Mouse (Mus musculus) C2C12 (cell line): ENCODE measurements around the gene Spr. TPM values are rescaled to one million over a fixed set of nuclear protein-coding genes. Genes with fewer than 3 reads are reported as not detected.
"Not testable (repeated sequence)": the region's sequence is repeated elsewhere in the genome, so short reads cannot be mapped to it uniquely, and the experiment has no call there.

ENCODE experiments used
- H3K27me3 ChIP-seq: one replicate; pipeline ENCODE4 v1.6.1; 2011; ENCODE audit not compliant: control insufficient read depth, insufficient read depth, insufficient read length
- H3K36me3 ChIP-seq: one replicate; pipeline ENCODE4 v1.6.1; 2011; ENCODE audit not compliant: control insufficient read depth, insufficient read depth
- H3K4me3 ChIP-seq: one replicate; pipeline ENCODE4 v1.5.1; 2011; ENCODE audit warnings: mild to moderate bottlenecking, control low read depth; ENCODE audit not compliant: poor library complexity, insufficient read depth, severe bottlenecking
- H3K79me2 ChIP-seq: one replicate; pipeline ENCODE4 v1.6.1; 2011; ENCODE audit not compliant: control insufficient read depth, insufficient read depth
- H3K79me3 ChIP-seq: one replicate; pipeline ENCODE4 v1.6.1; 2011; ENCODE audit warnings: low read depth, control low read depth
- H3ac ChIP-seq: one replicate; pipeline ENCODE3; 2011; ENCODE audit warnings: low read depth; ENCODE audit not compliant: control insufficient read depth, insufficient read length
- CEBPB ChIP-seq: IDR thresholded peaks from one replicate; pipeline ENCODE4 v1.6.1; 2011; ENCODE audit warnings: low read depth, mild to moderate bottlenecking, control low read depth, moderate library complexity
- CTCF ChIP-seq: IDR thresholded peaks from one replicate; pipeline ENCODE4 v1.5.1; 2011; ENCODE audit not compliant: control insufficient read depth, insufficient read depth, insufficient read length
- FOSL1 ChIP-seq: IDR thresholded peaks from one replicate; pipeline ENCODE4 v1.8.0; 2011; ENCODE audit warnings: mild to moderate bottlenecking, low read length; ENCODE audit not compliant: poor library complexity, insufficient read depth, severe bottlenecking
- MAX ChIP-seq: IDR thresholded peaks from one replicate; pipeline ENCODE4 v1.6.1; 2011; ENCODE audit warnings: mild to moderate bottlenecking, control low read depth
- MYOD1 ChIP-seq: IDR thresholded peaks from one replicate; pipeline ENCODE4 v1.6.1; 2011; ENCODE audit warnings: low read depth; ENCODE audit not compliant: control insufficient read depth, insufficient read length
- MYOG ChIP-seq: IDR thresholded peaks from one replicate; pipeline ENCODE4 v1.6.1; 2011; ENCODE audit not compliant: control insufficient read depth, insufficient read length; ENCODE audit errors: extremely low read depth
- USF1 ChIP-seq: IDR thresholded peaks from one replicate; pipeline ENCODE4 v1.6.1; 2011; ENCODE audit warnings: low read depth, mild to moderate bottlenecking, control low read depth, moderate library complexity
- polyA plus RNA-seq: library from polyadenylated mRNA; unstranded; fragments of >200 nt; fragmentation: generic; extraction: Trizol; gene quantifications from one replicate; pipeline ENCODE4 v1.2.1, GENCODE M21; 2012; ENCODE audit warnings: missing spikeins

The Spr gene
- polyA plus RNA-seq, 1 experiment = 96.7 TPM

- H3K4me3 ChIP-seq = no peak overlapping the region
- peak overlapping the region; percentile 19 for H3ac ChIP-seq
- H3K79me2 ChIP-seq = no peaks in the 10 kb centered on the region
- H3K36me3 ChIP-seq = no peaks in the 10 kb centered on the region
- no peak for TF ChIP-seq MAX
- no peak for TF ChIP-seq MYOG
- no peak for TF ChIP-seq CTCF
- no peak for TF ChIP-seq FOSL1
- TF ChIP-seq CEBPB = no peak
- no peak for TF ChIP-seq MYOD1
- TF ChIP-seq USF1 = no peak
- H3K79me3 ChIP-seq = no peaks in the 10 kb centered on the region
- H3K27me3 ChIP-seq = peaks cover 15% of the 10 kb centered on the region
These were observed 17.4 kb upstream of the Spr start for GRCm38 (mm10) chr6:85154861-85155528.

GRCm38 (mm10) chr6:85153970-85154540 lies 16.5 kb upstream of the Spr start:
- Histone ChIP-seq H3K4me3 (no peak overlapping the region), H3K36me3 (no peaks in the 10 kb centered on the region), H3K79me2 (no peaks in the 10 kb centered on the region), H3ac (no peak overlapping the region), H3K79me3 (no peaks in the 10 kb centered on the region), H3K27me3 (peaks cover 24% of the 10 kb centered on the region)
- TF ChIP-seq MYOD1 = no peak
- no peak for TF ChIP-seq MAX
- TF ChIP-seq CEBPB = no peak
- TF ChIP-seq FOSL1 = no peak
- peak; percentile 63 for TF ChIP-seq CTCF
- TF ChIP-seq USF1 = no peak
- TF ChIP-seq MYOG = no peak

DNA sequence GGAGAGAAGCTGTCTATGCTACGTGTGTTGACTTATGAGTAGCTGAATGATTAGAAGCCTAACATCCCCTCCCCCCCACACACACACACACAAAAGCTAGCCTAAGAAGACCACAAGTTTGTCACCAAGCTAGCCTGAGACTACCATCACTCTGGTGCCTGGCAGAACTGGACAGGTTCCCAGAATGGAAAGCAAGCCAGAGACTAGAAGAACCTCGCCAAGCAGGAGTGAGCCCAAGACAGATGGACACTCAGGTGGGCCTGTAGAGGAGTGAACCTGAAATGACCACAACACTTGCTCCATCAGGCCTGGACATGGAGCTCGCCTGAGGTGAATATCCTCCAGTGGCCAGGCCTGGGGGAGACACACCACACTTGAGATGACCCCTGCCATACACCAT lies 12.8 kb upstream of the Spr start:
- Histone ChIP-seq H3K4me3 (no peak overlapping the region), H3K27me3 (peaks cover 45% of the 10 kb centered on the region), H3K36me3 (no peaks in the 10 kb centered on the region), H3K79me2 (no peaks in the 10 kb centered on the region), H3K79me3 (no peaks in the 10 kb centered on the region), H3ac (no peak overlapping the region)
- no peak for TF ChIP-seq USF1
- TF ChIP-seq MYOD1 = no peak
- TF ChIP-seq CEBPB = no peak
- TF ChIP-seq MAX = no peak
- no peak for TF ChIP-seq CTCF
- TF ChIP-seq MYOG = no peak
- no peak for TF ChIP-seq FOSL1

GRCm38 (mm10) chr6:85147636-85148035 lies 10.1 kb upstream of the Spr start:
- peaks cover 57% of the 10 kb centered on the region for H3K27me3 ChIP-seq
- no peaks in the 10 kb centered on the region for H3K79me2 ChIP-seq
- no peaks in the 10 kb centered on the region for H3K36me3 ChIP-seq
- no peak for TF ChIP-seq CTCF
- TF ChIP-seq MAX = no peak
- no peak for TF ChIP-seq FOSL1
- no peak for TF ChIP-seq MYOG
- no peak for TF ChIP-seq CEBPB
- TF ChIP-seq MYOD1 = no peak
- H3ac ChIP-seq = no peak overlapping the region
- no peaks in the 10 kb centered on the region for H3K79me3 ChIP-seq
- H3K4me3 ChIP-seq = no peak overlapping the region

DNA sequence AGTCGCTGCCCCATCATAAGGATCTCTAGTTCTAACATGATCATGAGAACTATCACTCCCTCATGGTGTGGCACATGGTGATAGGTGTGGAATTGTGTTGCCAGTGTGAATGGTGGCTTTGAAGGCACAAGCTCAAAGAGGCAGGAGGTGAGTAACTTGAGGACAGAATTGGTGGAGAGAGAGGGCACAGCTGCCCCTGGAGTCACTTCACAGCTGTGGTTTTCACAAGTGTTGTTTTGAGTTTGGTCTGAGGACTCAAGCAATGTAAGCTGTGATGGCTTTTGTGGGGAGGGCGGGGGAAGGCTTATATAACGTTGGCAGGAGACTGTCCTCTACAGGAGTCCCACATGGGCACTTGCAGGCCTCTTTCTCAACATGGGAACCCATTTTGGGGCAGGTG lies 6.9 kb upstream of the Spr start:
- H3K79me2 ChIP-seq = no peaks in the 10 kb centered on the region

GRCm38 (mm10) chr6:85141013-85141412 lies 3.4 kb upstream of the Spr start:
- not testable (repeated sequence) for H3K4me3 ChIP-seq, H3K79me3 ChIP-seq, H3ac ChIP-seq, H3K36me3 ChIP-seq, H3K79me2 ChIP-seq
- peak; percentile 56 for TF ChIP-seq CTCF
- H3K27me3 ChIP-seq = peaks cover 25% of the 10 kb centered on the region

More for the DNA sequence above, 6.9 kb upstream of the Spr start:
- no peak for TF ChIP-seq CEBPB
- Histone ChIP-seq H3K4me3 (no peak overlapping the region), H3K27me3 (peaks cover 48% of the 10 kb centered on the region), H3ac (no peak overlapping the region), H3K36me3 (no peaks in the 10 kb centered on the region), H3K79me3 (no peaks in the 10 kb centered on the region)
